Mouse (Mus musculus): ENCODE data around the gene Lhx5.

Gene Lhx5

DNA sequence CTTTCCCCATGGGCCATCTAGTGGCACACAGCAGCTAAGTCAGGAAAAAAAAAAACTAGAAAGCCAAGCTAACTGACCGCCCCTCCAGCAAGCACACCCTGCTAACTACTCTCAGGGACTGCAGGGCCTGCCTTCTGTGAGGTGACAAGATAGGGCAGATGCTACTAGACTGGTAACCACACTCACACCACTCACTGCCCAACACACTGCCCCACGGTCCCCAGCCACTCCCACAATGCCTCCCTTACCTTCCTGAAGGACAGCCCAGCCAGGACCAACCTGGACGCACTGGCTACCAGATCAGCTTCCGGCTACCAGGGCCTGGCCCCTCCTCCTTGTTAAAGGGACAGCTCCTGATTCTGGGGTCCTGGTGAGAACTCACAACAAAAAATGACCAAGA lies 35.5 kb downstream of the Lhx5 start:
- no peak for DNase-seq

DNA sequence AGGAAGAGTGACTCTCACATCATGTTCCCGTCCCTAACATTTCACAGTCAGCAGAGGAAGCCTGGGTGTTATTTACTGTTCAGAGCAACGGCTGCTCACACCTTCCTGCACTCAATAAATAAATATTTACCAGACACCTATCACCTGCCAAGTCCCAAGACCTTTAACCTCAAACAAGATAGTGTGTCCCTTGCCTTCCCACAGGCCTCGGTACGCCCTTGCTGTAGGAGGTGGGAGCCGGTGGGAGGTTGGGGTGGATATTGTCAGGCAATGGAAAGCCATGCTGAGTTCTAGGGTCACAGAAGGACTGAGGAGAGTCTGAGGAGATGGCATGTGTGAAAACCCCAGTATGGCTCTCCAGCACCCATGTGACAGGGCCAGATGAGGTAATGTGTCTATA lies 36.8 kb downstream of the Lhx5 start:
- no peak for DNase-seq

DNA sequence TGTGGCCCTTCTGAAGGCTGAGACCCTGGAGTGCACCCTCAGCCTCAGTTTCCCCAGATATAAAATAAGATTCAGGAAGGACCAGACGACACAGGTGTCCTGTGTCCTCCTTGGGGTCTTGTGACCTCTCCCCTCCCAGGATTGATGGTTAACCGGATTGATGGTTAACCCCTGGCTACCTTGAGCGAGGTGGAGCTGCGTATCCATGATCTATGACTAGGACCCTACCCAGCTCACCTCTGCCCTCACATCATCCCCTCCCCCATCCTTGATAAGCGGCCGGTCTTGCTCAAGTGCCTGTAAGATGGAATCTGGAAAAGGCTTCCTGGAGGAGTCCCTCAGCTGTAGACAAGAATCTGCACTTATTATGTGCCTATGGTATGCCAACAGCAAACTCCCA lies 37.3 kb downstream of the Lhx5 start:
- no peak for DNase-seq

DNA sequence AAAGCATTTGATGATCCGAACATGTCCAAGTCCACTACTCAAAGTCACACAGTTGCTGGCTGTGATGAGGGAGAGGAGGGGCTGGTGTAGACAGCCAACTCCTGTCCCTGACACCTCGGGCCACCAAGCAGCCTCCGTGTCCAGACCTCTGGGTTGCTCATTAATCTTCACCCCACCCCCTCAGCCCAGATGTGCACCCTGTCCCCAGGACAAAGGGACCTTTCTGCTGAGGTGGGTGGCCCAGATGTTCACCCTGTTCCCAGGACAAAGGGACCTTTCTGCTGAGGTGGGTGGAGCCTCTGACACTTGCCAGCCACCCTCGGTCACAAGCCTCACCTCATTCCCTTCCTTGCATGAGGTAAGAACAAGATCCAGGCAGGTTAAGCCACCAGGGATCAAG lies 40.0 kb downstream of the Lhx5 start:
- no peak for DNase-seq

DNA sequence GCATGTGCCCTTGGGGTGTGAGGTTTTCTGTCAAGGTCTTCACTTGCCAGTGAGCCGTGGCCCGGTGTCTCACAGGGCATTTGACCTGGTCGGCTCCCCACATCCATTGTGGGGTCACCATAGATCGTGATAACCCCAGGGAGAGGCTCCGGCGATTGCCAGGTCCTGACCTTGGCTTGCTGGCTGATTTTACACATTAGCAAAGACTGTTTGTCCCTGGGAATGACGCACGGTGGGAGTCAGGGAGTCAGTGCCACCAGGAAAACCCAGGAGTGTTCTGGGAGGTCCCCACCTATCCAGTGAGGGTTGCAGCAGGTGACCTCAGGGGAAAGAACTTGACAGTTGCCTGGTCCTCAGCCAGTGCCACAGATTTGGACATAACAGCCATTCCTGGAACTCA lies 41.3 kb downstream of the Lhx5 start, which contains the start of gene Sdsl:
Gene Sdsl, minus strand, starts transcription at position 41 of the 400 bp plus-strand sequence.
- no peak for DNase-seq

DNA sequence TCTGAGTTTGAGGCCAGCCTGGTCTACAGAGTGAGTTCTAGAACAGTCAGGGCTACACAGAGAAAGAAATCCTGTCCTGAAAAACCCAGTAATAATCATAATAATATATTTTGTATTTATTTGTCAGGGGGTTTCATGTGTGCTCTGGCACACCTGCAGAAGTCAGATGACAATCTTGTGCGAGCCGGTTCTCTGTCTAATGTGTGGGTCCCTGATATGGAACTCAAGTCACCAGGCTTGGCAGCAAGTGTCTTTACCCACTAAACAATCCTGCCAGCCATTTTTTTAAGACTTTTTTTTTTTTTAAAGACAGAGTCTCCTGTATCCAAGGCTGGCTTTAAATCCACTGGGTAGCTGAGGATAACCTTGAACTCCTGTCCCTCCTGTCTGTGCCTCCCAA lies 41.9 kb downstream of the Lhx5 start:
- DNase-seq = no peak

DNA sequence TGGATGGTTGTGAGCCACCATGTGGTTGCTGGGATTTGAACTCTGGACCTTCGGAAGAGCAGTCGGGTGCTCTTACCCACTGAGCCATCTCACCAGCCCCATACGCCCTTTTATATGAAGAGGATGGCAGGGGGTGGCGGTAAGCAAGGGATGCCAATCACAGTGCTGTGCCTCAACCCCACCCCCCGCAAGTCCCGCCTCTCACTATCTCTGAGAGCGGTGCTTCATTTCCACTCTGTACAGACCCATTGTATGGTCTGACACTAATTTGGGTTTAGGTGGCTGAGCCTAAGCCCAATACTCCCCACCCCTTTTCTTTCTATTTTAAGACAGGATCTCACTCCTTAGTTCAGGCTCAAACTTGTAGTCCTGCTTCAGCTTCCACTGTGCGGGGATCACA lies 44.4 kb downstream of the Lhx5 start:
- no peak for DNase-seq

DNA sequence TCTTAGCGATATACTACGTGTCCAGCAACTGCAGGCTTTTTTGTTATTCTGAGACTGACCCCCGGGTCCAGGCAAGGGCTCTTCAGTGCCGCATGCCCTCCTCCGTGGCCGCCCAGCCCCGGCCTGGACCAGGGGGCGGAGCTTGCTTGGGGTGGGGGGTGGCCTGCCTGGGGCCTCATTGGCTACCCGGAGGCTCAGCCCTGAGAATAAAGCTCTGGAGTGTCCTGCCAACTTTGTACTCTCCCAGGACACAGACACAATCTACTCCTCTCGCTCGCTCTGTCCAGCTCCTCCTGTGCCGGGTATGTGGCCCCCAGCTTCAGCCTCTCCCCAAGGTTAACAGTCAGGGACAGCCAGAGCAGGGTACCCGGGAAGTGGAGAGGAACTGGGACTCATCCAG lies 44.8 kb downstream of the Lhx5 start, which contains the start of gene Sds:
Gene Sds, plus strand, starts transcription at position 231 of the 400 bp plus-strand sequence.
- no peak for DNase-seq

DNA sequence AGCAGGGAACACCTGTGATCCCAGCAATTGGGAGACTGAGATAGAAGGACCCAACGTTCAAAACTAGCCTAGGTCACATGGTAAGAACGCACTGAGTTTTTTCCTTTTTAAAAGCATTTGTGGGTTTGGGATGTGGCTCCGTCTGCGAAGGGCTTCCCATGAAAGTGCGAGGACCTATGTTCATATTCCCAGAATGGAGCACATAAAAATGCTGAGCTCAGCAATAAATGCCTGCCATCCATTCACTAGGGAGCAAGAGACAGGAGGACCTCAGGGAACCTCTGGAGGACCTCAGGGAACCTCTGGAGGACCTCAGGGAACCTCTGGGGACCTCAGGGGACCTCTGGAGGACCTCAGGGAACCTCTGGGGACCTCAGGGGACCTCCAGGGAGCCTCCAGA lies 46.5 kb downstream of the Lhx5 start:
- no peak for DNase-seq

DNA sequence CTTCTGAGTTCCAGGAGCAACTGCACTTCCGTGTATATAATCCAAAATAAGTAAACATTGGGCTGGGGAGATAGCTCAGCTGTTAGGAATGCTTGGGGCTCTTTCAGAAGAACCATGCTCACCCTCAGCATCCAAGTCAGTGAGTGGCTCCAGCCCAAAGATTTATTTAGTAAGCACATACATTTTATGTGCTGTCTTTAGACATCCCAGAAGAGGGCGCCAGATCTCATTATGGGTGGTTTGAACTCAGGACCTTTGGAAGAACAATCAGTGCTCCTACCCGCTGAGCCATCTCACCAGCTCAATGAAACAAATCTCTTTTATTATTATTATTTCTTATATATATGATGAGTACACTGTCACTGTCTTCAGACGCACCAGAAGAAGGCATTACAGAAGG lies 48.0 kb downstream of the Lhx5 start:
- DNase-seq = no peak

DNA sequence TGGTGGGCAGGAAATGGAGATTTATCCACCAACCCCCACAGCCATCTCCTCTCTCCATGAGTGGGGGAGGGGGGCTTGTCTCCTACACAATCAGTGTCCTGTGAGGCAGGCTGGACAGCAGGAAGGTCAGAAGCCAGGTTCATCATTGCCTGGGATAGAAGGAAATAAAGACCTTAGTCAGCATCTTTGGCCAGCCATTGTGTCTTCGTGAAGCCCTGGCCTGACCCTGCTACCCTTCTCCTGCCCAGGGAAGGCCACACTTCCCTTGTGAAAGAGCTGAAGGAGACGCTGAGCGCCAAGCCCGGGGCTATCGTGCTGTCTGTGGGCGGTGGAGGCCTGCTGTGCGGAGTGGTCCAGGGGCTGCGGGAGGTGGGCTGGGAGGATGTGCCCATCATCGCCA lies 49.7 kb downstream of the Lhx5 start:
- DNase-seq = no peak

DNA sequence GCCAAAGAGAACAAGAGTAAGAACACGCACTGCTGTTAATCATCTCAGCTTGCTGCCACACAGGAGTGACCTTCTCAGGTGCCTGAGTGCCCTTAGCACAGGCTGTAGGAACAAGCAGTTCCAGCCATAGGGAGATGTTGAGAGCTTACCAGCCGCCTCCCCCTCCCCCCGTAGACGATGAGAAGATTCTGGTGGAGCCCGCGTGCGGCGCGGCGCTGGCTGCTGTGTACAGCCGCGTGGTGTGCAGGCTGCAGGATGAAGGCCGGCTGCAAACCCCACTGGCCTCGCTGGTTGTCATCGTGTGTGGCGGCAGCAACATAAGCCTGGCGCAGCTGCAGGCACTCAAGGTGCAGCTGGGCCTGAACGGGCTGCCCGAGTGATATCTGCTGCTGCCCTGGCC lies 51.9 kb downstream of the Lhx5 start:
- no peak for DNase-seq

DNA sequence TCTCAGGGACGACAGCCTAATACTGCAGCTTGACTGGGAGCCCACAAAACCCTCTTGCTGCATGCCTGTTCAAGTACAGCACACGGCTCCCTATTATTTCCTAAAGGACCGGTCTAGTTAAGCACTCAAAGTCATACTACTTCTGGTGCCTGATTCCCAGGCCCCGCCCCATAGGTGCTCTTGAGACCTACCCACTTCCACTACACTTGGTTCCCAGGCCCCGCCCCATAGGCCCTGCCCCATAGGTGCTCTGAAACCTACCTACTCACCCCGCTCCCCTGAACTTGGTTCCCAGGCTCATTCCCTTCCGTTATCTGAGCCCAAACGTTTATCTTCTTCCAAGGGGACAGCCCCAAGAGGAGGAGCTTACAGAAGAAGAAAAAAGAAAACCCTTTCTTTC lies 56.3 kb downstream of the Lhx5 start:
- no peak for DNase-seq

DNA sequence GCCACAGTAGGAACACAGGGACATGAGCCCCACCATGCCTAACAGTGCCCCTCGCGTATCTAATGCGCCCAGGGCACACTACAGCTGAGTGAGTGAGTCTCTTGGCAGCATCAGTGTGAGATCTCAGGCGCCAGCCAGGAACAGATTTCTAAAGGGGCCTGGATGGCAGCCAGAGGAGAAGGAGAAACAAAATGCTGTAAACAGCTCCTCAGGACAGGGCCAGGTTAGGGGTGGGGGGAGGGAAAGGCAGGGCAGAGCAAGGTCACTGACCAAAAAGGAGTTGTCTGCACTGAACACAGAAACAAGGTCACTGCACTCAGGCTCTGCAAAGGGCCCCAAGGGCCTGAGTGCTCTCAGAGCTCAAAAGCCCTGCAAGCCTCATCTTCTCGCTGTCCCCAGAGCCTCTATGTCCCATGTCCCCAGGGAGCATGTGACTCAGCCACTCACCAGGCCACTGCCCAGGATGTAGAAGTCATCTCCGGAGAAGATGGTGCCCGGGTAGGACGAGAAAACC lies 59.2 kb downstream of the Lhx5 start:
- DNase-seq = no peak

Measured in thymus, postnatal 25 days (tissue).